Comparison of ENCODE assay signal across 24 mouse cellular contexts in genomic region chr1:151131627-151132284, GRCm38 (mm10). TPM values are rescaled to one million over a fixed set of nuclear protein-coding genes. Genes with fewer than 3 reads are reported as not detected.
DNase-seq lines count a peak whose midpoint lies in the region; ATAC-seq lines count a peak whose summit lies in the region.
"Had no signal": no experiment of that assay in that cellular context is flagged by ENCODE, and none has a peak within 500 bp of the region (broad histone marks: within the 10 kb centered on the region; RNA-seq: fewer than 3 reads in every experiment).

No protein-coding gene starts in this region.

- 16% methylated on average over 4 of the region's 4 CpGs for WGBS in heart, embryonic 14.5 days
- WGBS in intestine, embryonic 16.5 days = 68% methylated on average over 4 of the region's 4 CpGs
- 45% methylated on average over 4 of the region's 4 CpGs for WGBS in liver, embryonic 16.5 days (ENCODE audit: insufficient replicate concordance)

- no peak overlapping the region for H3K4me2 ChIP-seq in heart, embryonic 14.5 days (ENCODE audit: low read length)
- no peak overlapping the region for H3K4me2 ChIP-seq in intestine, embryonic 16.5 days (ENCODE audit: low read depth, low read length)
- peak overlapping the region; percentile 38 for H3K4me2 ChIP-seq in liver, embryonic 16.5 days (ENCODE audit: low read depth, low read length)
- H3K4me2 ChIP-seq: kidney, embryonic 15.5 days had no signal

- H3K4me1 ChIP-seq in heart, embryonic 14.5 days (ENCODE audit: control insufficient read depth in 2 of 2, insufficient read depth in 2 of 2, low read length in 2 of 2) = peaks cover 12 to 35% of the 10 kb centered on the region in 2 experiments
- H3K4me1 ChIP-seq in intestine, embryonic 16.5 days (ENCODE audit: control insufficient read depth, insufficient read depth, low read length) = no peaks in the 10 kb centered on the region
- peaks cover 38% of the 10 kb centered on the region for H3K4me1 ChIP-seq in liver, embryonic 16.5 days (ENCODE audit: control insufficient read depth, low read depth, low read length)

- H3K27ac ChIP-seq in heart, embryonic 14.5 days (replicated peaks in 1 of 2; ENCODE audit: control insufficient read depth in 1 of 2, insufficient read depth in 1 of 2, low read depth in 2 of 2, low read length in 2 of 2) = peak overlapping the region; percentile 34 to 53
- peak overlapping the region; percentile 17 for H3K27ac ChIP-seq in intestine, embryonic 16.5 days (ENCODE audit: low read length)
- peak overlapping the region; percentile 52; the same call in 1 of the 2 replicates for H3K27ac ChIP-seq in liver, embryonic 16.5 days (ENCODE audit: low read length)
- H3K27ac ChIP-seq: gastrocnemius, adult 2 months; kidney, embryonic 15.5 days had no signal

- intact Hi-C loops in heart, postnatal 25 days (cut with DNase I) = no loop called here
- intact Hi-C loops in left cerebral cortex, postnatal 4 days (cut with DNase I) = no loop called here

- no peak for DNase-seq in heart, postnatal 25 days (ENCODE audit: low spot score)
- DNase-seq in spleen, postnatal 4 days (ENCODE audit: low spot score in 2 of 2) = no peak
- DNase-seq in gastrocnemius, postnatal 10 days = no peak
- no peak for DNase-seq in left cerebral cortex, postnatal 4 days
- DNase-seq: cerebellum, adult 18-20 months; cerebellum, postnatal 25 days; embryo, embryonic 11 days; gastrocnemius, adult 2 months; midbrain, embryonic 14.5 days; spleen, adult 18-20 months; thymus, adult 18-20 months had no signal

- no peak for ATAC-seq in heart, embryonic 14.5 days (ENCODE audit: insufficient number of reproducible peaks, insufficient read depth, low FRiP score, low read depth)
- peak; percentile 46; the same call in 1 of the 2 replicates for ATAC-seq in erythroid progenitor cell, adult 5-6 weeks (replicated peaks; ENCODE audit: low FRiP score, poor library complexity, severe bottlenecking)
- peak; percentile 79 for ATAC-seq in intestine, embryonic 16.5 days
- peak; percentile 51 for ATAC-seq in liver, embryonic 16.5 days (ENCODE audit: low read depth)
- ATAC-seq: lung, postnatal 0 days had no signal

- no peaks in the 10 kb centered on the region for H3K9me3 ChIP-seq in heart, embryonic 14.5 days (ENCODE audit: control insufficient read depth, low read length)
- H3K9me3 ChIP-seq in intestine, embryonic 16.5 days (ENCODE audit: control insufficient read depth, low read length) = no peaks in the 10 kb centered on the region
- H3K9me3 ChIP-seq in liver, embryonic 16.5 days (replicated peaks; ENCODE audit: control insufficient read depth, low read length) = no peaks in the 10 kb centered on the region
- H3K9me3 ChIP-seq: kidney, embryonic 15.5 days had no signal

- H3K36me3 ChIP-seq in heart, embryonic 14.5 days (ENCODE audit: control insufficient read depth, insufficient read depth, low read length) = no peaks in the 10 kb centered on the region
- H3K36me3 ChIP-seq in intestine, embryonic 16.5 days (ENCODE audit: control insufficient read depth, insufficient read depth, low read length) = no peaks in the 10 kb centered on the region
- H3K36me3 ChIP-seq in liver, embryonic 16.5 days (ENCODE audit: control insufficient read depth, insufficient read depth) = no peaks in the 10 kb centered on the region
- H3K36me3 ChIP-seq: kidney, embryonic 15.5 days had no signal

- no peak overlapping the region for H3K4me3 ChIP-seq in heart, embryonic 14.5 days (ENCODE audit: control insufficient read depth in 1 of 2, insufficient read depth in 1 of 2, low read depth in 1 of 2, low read length in 2 of 2)
- no peak overlapping the region for H3K4me3 ChIP-seq in intestine, embryonic 16.5 days (ENCODE audit: low read length)
- H3K4me3 ChIP-seq in liver, embryonic 16.5 days (ENCODE audit: low read depth, low read length) = no peak overlapping the region
- H3K4me3 ChIP-seq: gastrocnemius, adult 2 months; kidney, embryonic 15.5 days had no signal

- H3K27me3 ChIP-seq in heart, embryonic 14.5 days (ENCODE audit: control insufficient read depth, insufficient read depth, low read length) = no peaks in the 10 kb centered on the region
- no peaks in the 10 kb centered on the region for H3K27me3 ChIP-seq in intestine, embryonic 16.5 days (replicated peaks; ENCODE audit: control insufficient read depth, insufficient read depth, low read length)
- H3K27me3 ChIP-seq in liver, embryonic 16.5 days (ENCODE audit: control insufficient read depth, insufficient read depth, low read depth, low read length) = no peaks in the 10 kb centered on the region
- H3K27me3 ChIP-seq: kidney, embryonic 15.5 days had no signal

- H3K9ac ChIP-seq in heart, embryonic 14.5 days (ENCODE audit: low read length) = no peak overlapping the region; the same call in 1 of the 2 replicates
- no peak overlapping the region for H3K9ac ChIP-seq in intestine, embryonic 16.5 days (ENCODE audit: low read depth, low read length)
- peak overlapping the region; percentile 11; the same call in 1 of the 2 replicates for H3K9ac ChIP-seq in liver, embryonic 16.5 days (ENCODE audit: low read depth, low read length)
- H3K9ac ChIP-seq: kidney, embryonic 15.5 days had no signal

RNA-seq across cellular contexts. Expression of gene Gm47985, which starts 50.6 kb away (rescaled TPM):
- 0.34 TPM in 1 of 2 replicates, not detected in the other for polyA plus RNA-seq in heart, embryonic 14.5 days (2014; fragmentation: Nextera tagmentation; extraction: Ambion mirVana)
- total RNA-seq in heart, postnatal 25 days (2021) = 1 to 10 TPM in 1 of 2 experiments, under 1 TPM in 1; 0.26 to 1.1 TPM
- not detected in 2 replicates for total RNA-seq in erythroid progenitor cell, adult 5-6 weeks (2015; ENCODE audit: low replicate concordance)
- total RNA-seq in erythroid progenitor cell, adult 5-6 weeks (2017; ENCODE audit: low replicate concordance) = 1.5 and 2.2 TPM in 2 replicates
- polyA plus RNA-seq in intestine, embryonic 16.5 days (2015; fragmentation: Nextera tagmentation; extraction: Ambion mirVana) = 0.26 and 0.32 TPM in 2 replicates
- 1.4 and 1.8 TPM in 2 replicates for polyA plus RNA-seq in liver, embryonic 16.5 days (2015; fragmentation: Nextera tagmentation; extraction: Ambion mirVana)
- total RNA-seq in gastrocnemius, postnatal 10 days (2021) = under 1 TPM in 1 of 2 experiments, not detected in 1; 0.16 TPM
- total RNA-seq in left cerebral cortex, postnatal 4 days (2021) = not detected
- total RNA-seq: adrenal gland, adult 18-20 months; adrenal gland, postnatal 4 days; gastrocnemius, adult 2 months; hematopoietic stem cell, adult 5-6 weeks; layer of hippocampus, postnatal 10 days; left cerebral cortex, postnatal 10 days had no signal
- polyA plus RNA-seq: neural tube, embryonic 14.5 days; stomach, embryonic 14.5 days had no signal
